Comparison of ENCODE assay signal across 8 mouse cellular contexts in genomic region chr2:102451671-102452549, GRCm38 (mm10). TPM values are rescaled to one million over a fixed set of nuclear protein-coding genes. Genes with fewer than 3 reads are reported as not detected.
DNase-seq lines count a peak whose midpoint lies in the region; ATAC-seq and TF ChIP-seq lines count a peak whose summit lies in the region.

TSS of gene Fjx1 (minus strand) at chr2:102452499.

- peak within 1 kb of the TSS; percentile 80 for H3K4me3 ChIP-seq in embryonic facial prominence, embryonic 10.5 days
- peak within 1 kb of the TSS; percentile 73 for H3K4me3 ChIP-seq in limb, embryonic 14.5 days (replicated peaks; ENCODE audit: low read length)

- peaks cover 23% of the 10 kb centered on the region for H3K27me3 ChIP-seq in embryonic facial prominence, embryonic 10.5 days (replicated peaks; ENCODE audit: low read depth, poor library complexity, severe bottlenecking)
- H3K27me3 ChIP-seq in limb, embryonic 14.5 days (ENCODE audit: control insufficient read depth, insufficient read depth, low read length), result no peaks in the 10 kb centered on the region

- H3K9ac ChIP-seq in limb, embryonic 14.5 days (ENCODE audit: low read depth, low read length, severe bottlenecking), result peak within 1 kb of the TSS; percentile 85

- H3K36me3 ChIP-seq in embryonic facial prominence, embryonic 10.5 days (replicated peaks), result peaks cover 3% of the 10 kb centered on the region; the same call in 1 of the 2 replicates
- H3K36me3 ChIP-seq in limb, embryonic 14.5 days (ENCODE audit: control insufficient read depth, insufficient read depth, low read length), result no peaks in the 10 kb centered on the region

- peak; percentile 73; the same call in 1 of the 2 replicates for TF ChIP-seq POLR2A in limb, embryonic 14.5 days (IDR thresholded peaks at IDR 0.05; ENCODE audit: borderline replicate concordance, extremely low read depth, insufficient read depth, insufficient read length)

- H3K27ac ChIP-seq in embryonic facial prominence, embryonic 10.5 days (replicated peaks), result peak within 1 kb of the TSS; percentile 96
- peak within 1 kb of the TSS; percentile 88 for H3K27ac ChIP-seq in limb, embryonic 14.5 days (replicated peaks; ENCODE audit: low read depth, low read length)

- under 1% methylated on average over 49 of the region's 49 CpGs for WGBS in embryonic facial prominence, embryonic 10.5 days
- WGBS in limb, embryonic 14.5 days, result under 1% methylated on average over 28 of the region's 49 CpGs

- peak; percentile 12 for DNase-seq in CD4-positive helper T cell, adult 2 months (ENCODE audit: low read depth, low spot score)
- peak; percentile 20 to 66 for DNase-seq in adrenal gland, adult (ENCODE audit: inconsistent age in 2 of 2, low spot score in 1 of 2)
- DNase-seq in embryonic facial prominence, embryonic 10.5 days (ENCODE audit: low spot score), result peak; percentile 94
- peak; percentile 16 for DNase-seq in heart, adult 8-10 months (ENCODE audit: low spot score)
- peak; percentile 54 for DNase-seq in kidney, adult 18-20 months
- peak; percentile 79 for DNase-seq in limb, embryonic 14.5 days (ENCODE audit: low spot score)
- peak; percentile 15 for DNase-seq in naive thymus-derived CD4-positive, alpha-beta T cell, adult 2 months (ENCODE audit: low read depth)

- peaks cover 52% of the 10 kb centered on the region for H3K4me1 ChIP-seq in embryonic facial prominence, embryonic 10.5 days
- H3K4me1 ChIP-seq in limb, embryonic 14.5 days (ENCODE audit: control insufficient read depth, insufficient read depth, low read length), result peaks cover 16% of the 10 kb centered on the region; the same call in 1 of the 2 replicates

- peak; percentile 85 for ATAC-seq in limb, embryonic 14.5 days (ENCODE audit: low FRiP score, low read depth)
- ATAC-seq in megakaryocyte-erythroid progenitor cell, adult 5-6 weeks (replicated peaks; ENCODE audit: low FRiP score, low TSS enrichment, poor library complexity, severe bottlenecking), result no peak

- H3K9me3 ChIP-seq in embryonic facial prominence, embryonic 10.5 days, result no peaks in the 10 kb centered on the region
- H3K9me3 ChIP-seq in limb, embryonic 14.5 days (ENCODE audit: control insufficient read depth, low read length), result no peaks in the 10 kb centered on the region

- peak within 1 kb of the TSS; percentile 95 for H3K4me2 ChIP-seq in limb, embryonic 14.5 days (replicated peaks; ENCODE audit: low read depth, low read length, severe bottlenecking)

RNA-seq across cellular contexts. Expression of gene Fjx1, which starts in this region (rescaled TPM):
- polyA plus RNA-seq in embryonic facial prominence, embryonic 10.5 days (2016; fragmentation: Nextera tagmentation; extraction: Ambion mirVana), result 9.9 and 10.4 TPM in 2 replicates
- total RNA-seq in heart, adult 8-10 months (2022), result under 1 TPM; 0.25 to 0.63 (median 0.51) TPM
- 38.8 and 46.5 TPM in 2 replicates for polyA plus RNA-seq in limb, embryonic 14.5 days (2012; rRNA removed)
- 25.5 and 30.3 TPM in 2 replicates for polyA plus RNA-seq in limb, embryonic 14.5 days (2014; fragmentation: Nextera tagmentation; extraction: Ambion mirVana)
- total RNA-seq in megakaryocyte-erythroid progenitor cell, adult 5-6 weeks (2014; fragmentation: Nextera tagmentation), result not detected in 2 replicates
- total RNA-seq in megakaryocyte-erythroid progenitor cell, adult 5-6 weeks (2017), result not detected in 2 replicates

Comparison
In these comparisons a context has a peak if more than half of its experiments do, and no peak if none do; other contexts are left out.
1. Peak in DNase-seq in heart, adult 8-10 months; RNA of the gene not detected or under 1 TPM.
2. DNase-seq: peak in every context shown above with its lines; median percentile 94 in embryonic facial prominence, embryonic 10.5 days; 79 in limb, embryonic 14.5 days; 54 in kidney, adult 18-20 months; 43 in adrenal gland, adult; 16 in heart, adult 8-10 months; 15 in naive thymus-derived CD4-positive, alpha-beta T cell, adult 2 months; 12 in CD4-positive helper T cell, adult 2 months.